Mouse (Mus musculus) hindbrain, embryonic 16.5 days (tissue): ENCODE measurements around the gene Prss41. TPM values are rescaled to one million over a fixed set of nuclear protein-coding genes. Genes with fewer than 3 reads are reported as not detected.

ENCODE experiments used
- ATAC-seq: fragments of 200-750 bp; cut with Nextera tagmentation; 2 replicates; pipeline ENCODE4 v1.8.0; 2017; ENCODE audit warnings: moderate TSS enrichment, moderate library complexity
- H3K27ac ChIP-seq: fragments of 300-500 bp; sonication (generic); 2 replicates; pipeline ENCODE4 v1.5.1; 2014; ENCODE audit warnings: low read depth, mild to moderate bottlenecking, control low read depth, low read length, moderate library complexity
- H3K27me3 ChIP-seq: fragments of 300-500 bp; sonication (generic); replicated peaks from 2 replicates; pipeline ENCODE4 v1.6.1; 2014; ENCODE audit warnings: low read length; ENCODE audit not compliant: control insufficient read depth, insufficient read depth
- H3K36me3 ChIP-seq: fragments of 300-500 bp; sonication (generic); 2 replicates; pipeline ENCODE4 v1.6.1; 2014; ENCODE audit warnings: mild to moderate bottlenecking, low read length, moderate library complexity, mixed read lengths; ENCODE audit not compliant: control insufficient read depth, insufficient read depth
- H3K4me1 ChIP-seq: fragments of 300-500 bp; sonication (generic); 2 replicates; pipeline ENCODE4 v1.6.1; 2014; ENCODE audit warnings: low read depth, low read length; ENCODE audit not compliant: control insufficient read depth, insufficient read depth
- H3K4me2 ChIP-seq: fragments of 300-500 bp; sonication (generic); 2 replicates; pipeline ENCODE4 v1.6.1; 2014; ENCODE audit warnings: mild to moderate bottlenecking, low read length, control low read depth, moderate library complexity
- H3K4me3 ChIP-seq: fragments of 300-500 bp; sonication (generic); 2 replicates; pipeline ENCODE4 v1.5.1; 2014; ENCODE audit warnings: mild to moderate bottlenecking, low read length, control low read depth, moderate library complexity
- H3K9ac ChIP-seq: fragments of 300-500 bp; sonication (generic); 2 replicates; pipeline ENCODE4 v1.6.1; 2014; ENCODE audit warnings: low read depth, mild to moderate bottlenecking, control low read depth, low read length, moderate library complexity
- H3K9me3 ChIP-seq: fragments of 300-500 bp; sonication (generic); 2 replicates; pipeline ENCODE4 v1.6.1; 2014; ENCODE audit warnings: mild to moderate bottlenecking, low read length, moderate library complexity; ENCODE audit not compliant: control insufficient read depth
- WGBS: fragments of 180-500 bp; shearing (Covaris S2); extraction: QIAGEN DNeasy Blood & Tissue Kit; methylation state at CpG from one replicate; pipeline ENCODE4 v1.1.7; 2014; 5-methylcytosine and 5-hydroxymethylcytosine counted together
- microRNA-seq: library from miRNA; unstranded; fragments of <30 nt; microRNA quantifications from one replicate; pipeline ENCODE4, GENCODE M21; 2017
- polyA plus RNA-seq: library from polyadenylated mRNA; unstranded; fragments of >200 nt; fragmentation: Nextera tagmentation; extraction: Ambion mirVana; gene quantifications from 2 replicates; pipeline ENCODE4 v1.2.1, GENCODE M21; 2015

Gene Prss41
- polyA plus RNA-seq, 1 experiment from 2014 or later: 2.0 TPM

GRCm38 (mm10) chr17:23791079-23791357 lies 53.0 kb downstream of the Prss41 start:
- no peaks in the 10 kb centered on the region for H3K36me3 ChIP-seq
- H3K9me3 ChIP-seq: no peaks in the 10 kb centered on the region
- H3K27ac ChIP-seq: peak overlapping the region; percentile 95
- 47% methylated on average over 2 of the region's 2 CpGs for WGBS
- peak overlapping the region; percentile 90 for H3K4me2 ChIP-seq
- ATAC-seq: no peak
- peak overlapping the region; percentile 88 for H3K9ac ChIP-seq
- peaks cover 3% of the 10 kb centered on the region for H3K4me1 ChIP-seq
- no peaks in the 10 kb centered on the region for H3K27me3 ChIP-seq
- H3K4me3 ChIP-seq: peak overlapping the region; percentile 55

- H3K36me3 ChIP-seq: no peaks in the 10 kb centered on the region
- peak within 1 kb of the TSS; percentile 90 for H3K4me2 ChIP-seq
- H3K27ac ChIP-seq: peak within 1 kb of the TSS; percentile 95
- H3K9ac ChIP-seq: peak within 1 kb of the TSS; percentile 88
- WGBS: 1% methylated on average over 29 of the region's 29 CpGs
- H3K4me1 ChIP-seq: peaks cover 3% of the 10 kb centered on the region
- peak; percentile 15 for ATAC-seq
- no peaks in the 10 kb centered on the region for H3K9me3 ChIP-seq
- peak within 1 kb of the TSS; percentile 55 for H3K4me3 ChIP-seq
- no peaks in the 10 kb centered on the region for H3K27me3 ChIP-seq
Measured at GRCm38 (mm10) chr17:23790269-23791078, 53.5 kb downstream of the Prss41 start, which contains the start of gene Srrm2. TSS of gene Srrm2 (plus strand) at chr17:23790532.

- H3K9ac ChIP-seq: peak overlapping the region; percentile 88
- H3K9me3 ChIP-seq: no peaks in the 10 kb centered on the region
- no peaks in the 10 kb centered on the region for H3K36me3 ChIP-seq
- no peaks in the 10 kb centered on the region for H3K27me3 ChIP-seq
- peak overlapping the region; percentile 55 for H3K4me3 ChIP-seq
- ATAC-seq: no peak
- peak overlapping the region; percentile 95 for H3K27ac ChIP-seq
- H3K4me1 ChIP-seq: peaks cover 3% of the 10 kb centered on the region
- peak overlapping the region; percentile 90 for H3K4me2 ChIP-seq
- WGBS: 11% methylated on average over 8 of the region's 8 CpGs
Measured at GRCm38 (mm10) chr17:23789749-23790268, 54.2 kb downstream of the Prss41 start.

GRCm38 (mm10) chr17:23788973-23789372 lies 55.0 kb downstream of the Prss41 start:
- Histone ChIP-seq H3K36me3 (no peaks in the 10 kb centered on the region), H3K27ac (no peak overlapping the region), H3K4me2 (no peak overlapping the region), H3K9me3 (no peaks in the 10 kb centered on the region), H3K4me3 (no peak overlapping the region), H3K4me1 (peaks cover 3% of the 10 kb centered on the region), H3K9ac (no peak overlapping the region), H3K27me3 (no peaks in the 10 kb centered on the region)
- no peak for ATAC-seq
- 93% methylated on average over 4 of the region's 4 CpGs for WGBS

Small RNA genes within 50 kb of the gene (microRNA-seq; reads per million reads assigned to microRNA genes)
- gene Mir5125: not detected

Other genes with a start within 250 kb of the Prss41 start
- 26.4 and 29.1 TPM in 2 replicates for gene Zfp13, start 244.7 kb downstream of the Prss41 start, polyA plus RNA-seq
- 0.20 and 0.25 TPM in 2 replicates for gene Zscan10, start 243.3 kb downstream of the Prss41 start, polyA plus RNA-seq
- 1.2 and 1.5 TPM in 2 replicates for gene Mmp25, start 198.9 kb downstream of the Prss41 start, polyA plus RNA-seq
- 0.19 TPM in 1 of 2 replicates, not detected in the other for gene Bicdl2, start 183.7 kb downstream of the Prss41 start, polyA plus RNA-seq
- gene Hcfc1r1, start 170.6 kb downstream of the Prss41 start, polyA plus RNA-seq: 150 and 153 TPM in 2 replicates
- 41.3 and 42.1 TPM in 2 replicates for gene Thoc6, start 170.3 kb downstream of the Prss41 start, polyA plus RNA-seq
- 5.8 and 6.1 TPM in 2 replicates for gene Tnfrsf12a, start 166.7 kb downstream of the Prss41 start, polyA plus RNA-seq
- gene Cldn6, start 164.9 kb downstream of the Prss41 start, polyA plus RNA-seq: 0.34 and 0.54 TPM in 2 replicates
- gene Cldn9, start 160.1 kb downstream of the Prss41 start, polyA plus RNA-seq: 1.6 and 2.0 TPM in 2 replicates
- gene 1520401A03Rik, start 121.4 kb downstream of the Prss41 start, polyA plus RNA-seq: 0.13 TPM in 1 of 2 replicates, not detected in the other
- 20.8 and 21.1 TPM in 2 replicates for gene Pkmyt1, start 117.8 kb downstream of the Prss41 start, polyA plus RNA-seq
- 81.4 and 84.1 TPM in 2 replicates for gene Paqr4, start 103.3 kb downstream of the Prss41 start, polyA plus RNA-seq
- gene Kremen2, start 98.3 kb downstream of the Prss41 start, polyA plus RNA-seq: 1.4 and 1.8 TPM in 2 replicates
- gene Flywch1, start 72.6 kb downstream of the Prss41 start, polyA plus RNA-seq: 202 and 203 TPM in 2 replicates
- 73.9 and 86.2 TPM in 2 replicates for gene Flywch2, start 58.1 kb downstream of the Prss41 start, polyA plus RNA-seq
- 410 and 420 TPM in 2 replicates for gene Srrm2, start 53.6 kb downstream of the Prss41 start, polyA plus RNA-seq
- gene Elob, start 15.0 kb downstream of the Prss41 start, polyA plus RNA-seq: 1,167 and 1,245 TPM in 2 replicates
- gene Prss33, start 8.1 kb downstream of the Prss41 start, polyA plus RNA-seq: 0.17 TPM in 1 of 2 replicates, not detected in the other
- gene Prss32, start 317 bp downstream of the Prss41 start, polyA plus RNA-seq: 0.14 TPM in 1 of 2 replicates, not detected in the other
- not detected in 2 replicates for gene Prss21, start 23.9 kb upstream of the Prss41 start, polyA plus RNA-seq
- not detected in 2 replicates for gene Dcpp1, start 36.7 kb upstream of the Prss41 start, polyA plus RNA-seq
- gene Dcpp2, start 36.7 kb upstream of the Prss41 start, polyA plus RNA-seq: not detected in 2 replicates
- 0.24 TPM in 1 of 2 replicates, not detected in the other for gene Dcpp3, start 73.3 kb upstream of the Prss41 start, polyA plus RNA-seq
- not detected in 2 replicates for gene Sbp, start 97.5 kb upstream of the Prss41 start, polyA plus RNA-seq
- gene Sbpl, start 111.1 kb upstream of the Prss41 start, polyA plus RNA-seq: not detected in 2 replicates
- not detected in 2 replicates for gene Prss30, start 136.4 kb upstream of the Prss41 start, polyA plus RNA-seq
- not detected in 2 replicates for gene Prss22, start 153.9 kb upstream of the Prss41 start, polyA plus RNA-seq
- 0.12 and 0.16 TPM in 2 replicates for gene Prss27, start 194.0 kb upstream of the Prss41 start, polyA plus RNA-seq
- gene Kctd5, start 229.3 kb upstream of the Prss41 start, polyA plus RNA-seq: 82.0 and 89.9 TPM in 2 replicates